Mouse (Mus musculus): ENCODE results near the gene Txnip. TPM values are rescaled to one million over a fixed set of nuclear protein-coding genes. Genes with fewer than 3 reads are reported as not detected.

Gene Txnip
- polyA plus RNA-seq, 1 experiment from 2014 or later: 51.4 TPM

- 80% methylated on average over 4 of the region's 4 CpGs for WGBS
- no peak overlapping the region for H3K4me3 ChIP-seq
- no peak overlapping the region for H3K27ac ChIP-seq
Measured at GRCm38 (mm10) chr3:96590657-96591056, 32.9 kb downstream of the Txnip start.

GRCm38 (mm10) chr3:96593374-96593773 lies 35.6 kb downstream of the Txnip start:
- peaks cover 38% of the 10 kb centered on the region for H3K4me1 ChIP-seq
- H3K9me3 ChIP-seq: no peaks in the 10 kb centered on the region
- H3K36me3 ChIP-seq: no peaks in the 10 kb centered on the region
- H3K9ac ChIP-seq: peak overlapping the region; percentile 54
- peaks cover 20% of the 10 kb centered on the region for H3K27me3 ChIP-seq (replicated peaks)
- ATAC-seq (ENCODE audit: low FRiP score, low read depth): no peak; the same call in 1 of the 2 replicates
- H3K4me3 ChIP-seq: peak overlapping the region; percentile 52
- WGBS: under 1% methylated on average over 10 of the region's 10 CpGs
- H3K27ac ChIP-seq: 0 out of 2 replicates have a peak overlapping the region, but pooled peaks have one; percentile 21
- H3K4me2 ChIP-seq (replicated peaks): peak overlapping the region; percentile 84

More at GRCm38 (mm10) chr3:96590657-96591056, 32.9 kb downstream of the Txnip start:
- Histone ChIP-seq H3K9ac (no peak overlapping the region), H3K4me2 (replicated peaks) (no peak overlapping the region), H3K27me3 (replicated peaks) (peaks cover 9% of the 10 kb centered on the region; the same call in 1 of the 2 replicates), H3K9me3 (no peaks in the 10 kb centered on the region), H3K36me3 (no peaks in the 10 kb centered on the region), H3K4me1 (peaks cover 11% of the 10 kb centered on the region)
- ATAC-seq (ENCODE audit: low FRiP score, low read depth): no peak

GRCm38 (mm10) chr3:96593790-96594560 lies 36.2 kb downstream of the Txnip start, which contains the start of gene Polr3gl:
TSS of gene Polr3gl (minus strand) at chr3:96594181.
- ATAC-seq (ENCODE audit: low FRiP score, low read depth): peak; percentile 76
- Histone ChIP-seq H3K9ac (peak within 1 kb of the TSS; percentile 54), H3K4me1 (peaks cover 44% of the 10 kb centered on the region), H3K27me3 (replicated peaks) (peaks cover 22% of the 10 kb centered on the region), H3K27ac (peak within 1 kb of the TSS; percentile 21; the same call in 1 of the 2 replicates), H3K9me3 (no peaks in the 10 kb centered on the region), H3K4me3 (peak within 1 kb of the TSS; percentile 52), H3K4me2 (replicated peaks) (peak within 1 kb of the TSS; percentile 84), H3K36me3 (no peaks in the 10 kb centered on the region)
- WGBS: under 1% methylated on average over 38 of the region's 38 CpGs

GRCm38 (mm10) chr3:96594851-96595250 lies 37.1 kb downstream of the Txnip start:
- Histone ChIP-seq H3K9me3 (no peaks in the 10 kb centered on the region), H3K27ac (no peak overlapping the region), H3K4me2 (replicated peaks) (no peak overlapping the region), H3K4me3 (no peak overlapping the region), H3K36me3 (no peaks in the 10 kb centered on the region), H3K27me3 (replicated peaks) (peaks cover 27% of the 10 kb centered on the region), H3K4me1 (peaks cover 47% of the 10 kb centered on the region), H3K9ac (no peak overlapping the region)
- 78% methylated on average over 5 of the region's 5 CpGs for WGBS
- ATAC-seq (ENCODE audit: low FRiP score, low read depth): no peak

GRCm38 (mm10) chr3:96595661-96596060 lies 37.9 kb downstream of the Txnip start:
- WGBS: 19% methylated on average over 6 of the region's 6 CpGs
- Histone ChIP-seq H3K4me1 (peaks cover 55% of the 10 kb centered on the region), H3K9me3 (no peaks in the 10 kb centered on the region), H3K4me2 (replicated peaks) (peak overlapping the region; percentile 93), H3K9ac (no peak overlapping the region), H3K27ac (no peak overlapping the region), H3K27me3 (replicated peaks) (peaks cover 27% of the 10 kb centered on the region), H3K36me3 (no peaks in the 10 kb centered on the region), H3K4me3 (no peak overlapping the region)
- no peak for ATAC-seq (ENCODE audit: low FRiP score, low read depth)

- H3K9ac ChIP-seq: peak within 1 kb of the TSS; percentile 72
- H3K27me3 ChIP-seq (replicated peaks): peaks cover 27% of the 10 kb centered on the region
- H3K9me3 ChIP-seq: no peaks in the 10 kb centered on the region
- no peaks in the 10 kb centered on the region for H3K36me3 ChIP-seq
- peak within 1 kb of the TSS; percentile 93 for H3K4me2 ChIP-seq (replicated peaks)
- no peak within 1 kb of the TSS for H3K27ac ChIP-seq
- no peak for ATAC-seq (ENCODE audit: low FRiP score, low read depth)
- H3K4me1 ChIP-seq: peaks cover 55% of the 10 kb centered on the region
- WGBS: under 1% methylated on average over 23 of the region's 23 CpGs
- H3K4me3 ChIP-seq: peak within 1 kb of the TSS; percentile 43
Measured at GRCm38 (mm10) chr3:96596228-96596707, 38.5 kb downstream of the Txnip start, which contains the start of gene Ankrd34a. TSS of gene Ankrd34a (plus strand) at chr3:96596636.

- H3K36me3 ChIP-seq: no peaks in the 10 kb centered on the region
- peak overlapping the region; percentile 93 for H3K4me2 ChIP-seq (replicated peaks)
- H3K27ac ChIP-seq: no peak overlapping the region
- peak overlapping the region; percentile 72 for H3K9ac ChIP-seq
- no peak for ATAC-seq (ENCODE audit: low FRiP score, low read depth)
- peaks cover 57% of the 10 kb centered on the region for H3K4me1 ChIP-seq
- WGBS: 6% methylated on average over 10 of the region's 12 CpGs
- H3K27me3 ChIP-seq (replicated peaks): peaks cover 27% of the 10 kb centered on the region
- H3K4me3 ChIP-seq: peak overlapping the region; percentile 43
- H3K9me3 ChIP-seq: no peaks in the 10 kb centered on the region
Measured at GRCm38 (mm10) chr3:96596855-96597254, 39.1 kb downstream of the Txnip start.

GRCm38 (mm10) chr3:96597435-96597891 lies 39.7 kb downstream of the Txnip start:
- Histone ChIP-seq H3K27ac (no peak overlapping the region), H3K4me2 (replicated peaks) (peak overlapping the region; percentile 93), H3K9ac (peak overlapping the region; percentile 72), H3K4me1 (peaks cover 59% of the 10 kb centered on the region), H3K4me3 (peak overlapping the region; percentile 43), H3K27me3 (replicated peaks) (peaks cover 27% of the 10 kb centered on the region), H3K36me3 (no peaks in the 10 kb centered on the region), H3K9me3 (no peaks in the 10 kb centered on the region)
- under 1% methylated on average over 40 of the region's 40 CpGs for WGBS
- ATAC-seq (ENCODE audit: low FRiP score, low read depth): no peak

GRCm38 (mm10) chr3:96598156-96599068 lies 40.7 kb downstream of the Txnip start:
- Histone ChIP-seq H3K4me2 (replicated peaks) (peak overlapping the region; percentile 93), H3K27me3 (replicated peaks) (peaks cover 27% of the 10 kb centered on the region), H3K9me3 (no peaks in the 10 kb centered on the region), H3K9ac (peak overlapping the region; percentile 72), H3K4me3 (peak overlapping the region; percentile 43), H3K27ac (0 out of 2 replicates have a peak overlapping the region, but pooled peaks have one; percentile 37), H3K36me3 (no peaks in the 10 kb centered on the region), H3K4me1 (peaks cover 64% of the 10 kb centered on the region)
- no peak for ATAC-seq (ENCODE audit: low FRiP score, low read depth)
- under 1% methylated on average over 54 of the region's 54 CpGs for WGBS

GRCm38 (mm10) chr3:96599069-96599393 lies 41.3 kb downstream of the Txnip start:
- Histone ChIP-seq H3K4me2 (replicated peaks) (peak overlapping the region; percentile 93), H3K4me1 (peaks cover 70% of the 10 kb centered on the region), H3K9ac (no peak overlapping the region)

GRCm38 (mm10) chr3:96599411-96599810 lies 41.7 kb downstream of the Txnip start:
- WGBS: 81% methylated on average over 3 of the region's 3 CpGs
- ATAC-seq (ENCODE audit: low FRiP score, low read depth): no peak
- H3K9ac ChIP-seq: no peak overlapping the region
- H3K4me1 ChIP-seq: peaks cover 74% of the 10 kb centered on the region
- peaks cover 27% of the 10 kb centered on the region for H3K27me3 ChIP-seq (replicated peaks)
- no peaks in the 10 kb centered on the region for H3K9me3 ChIP-seq
- no peak overlapping the region for H3K27ac ChIP-seq
- 0 out of 2 replicates have a peak, but pooled peaks cover 6% of the 10 kb centered on the region for H3K36me3 ChIP-seq
- H3K4me3 ChIP-seq: no peak overlapping the region
- peak overlapping the region; percentile 93; the same call in 1 of the 2 replicates for H3K4me2 ChIP-seq (replicated peaks)

More at GRCm38 (mm10) chr3:96599069-96599393, 41.3 kb downstream of the Txnip start:
- WGBS: 42% methylated on average over 8 of the region's 8 CpGs
- no peak for ATAC-seq (ENCODE audit: low FRiP score, low read depth)
- Histone ChIP-seq H3K9me3 (no peaks in the 10 kb centered on the region), H3K36me3 (0 out of 2 replicates have a peak, but pooled peaks cover 5% of the 10 kb centered on the region), H3K27ac (no peak overlapping the region), H3K27me3 (replicated peaks) (peaks cover 27% of the 10 kb centered on the region), H3K4me3 (peak overlapping the region; percentile 43)
